Mouse (Mus musculus): ENCODE measurements at regions not wholly inside any gene's neighbourhood (a gene's known extent, or its start where the extent isn't known, plus 50 kb on each side); places are given as distances from the start of the nearest gene placed in this dataset.

- DNase-seq (ENCODE audit: low read depth): no peak
Observed at GRCm38 (mm10) chr14:98833230-98833999, 160.7 kb downstream of the Rpl36a-ps1 start.

- DNase-seq (ENCODE audit: low read depth): no peak
Observed at GRCm38 (mm10) chr14:98832401-98832800, 161.7 kb downstream of the Rpl36a-ps1 start.

- no peak for DNase-seq (ENCODE audit: low read depth)
Observed at GRCm38 (mm10) chr14:98829958-98830633, 164.0 kb downstream of the Rpl36a-ps1 start.

- no peak for DNase-seq (ENCODE audit: low read depth)
Observed at GRCm38 (mm10) chr14:98827490-98827889, 166.6 kb downstream of the Rpl36a-ps1 start.

DNA sequence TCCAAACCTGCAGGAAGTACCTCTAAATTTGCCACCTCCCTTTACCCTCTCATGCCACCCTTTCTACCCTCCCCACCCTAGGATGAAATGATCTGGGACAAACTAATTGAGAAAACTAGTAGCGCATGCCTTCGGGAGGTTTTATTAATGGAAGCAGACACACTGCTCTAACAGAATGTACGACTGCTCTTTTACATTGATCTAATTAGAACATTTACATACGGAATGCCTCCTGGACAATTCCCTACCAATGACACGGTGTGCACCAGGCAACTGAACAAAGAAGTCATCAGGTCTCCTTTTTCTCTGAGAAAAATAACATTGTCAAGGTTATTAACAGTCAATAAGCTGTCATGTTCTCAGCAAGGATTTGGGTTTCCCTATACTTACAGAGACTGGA, 180.5 kb downstream of the Rpl36a-ps1 start:
- DNase-seq (ENCODE audit: low read depth): no peak

GRCm38 (mm10) chr14:98810259-98811042, 183.7 kb downstream of the Rpl36a-ps1 start:
- no peak for DNase-seq (ENCODE audit: low read depth)

DNA sequence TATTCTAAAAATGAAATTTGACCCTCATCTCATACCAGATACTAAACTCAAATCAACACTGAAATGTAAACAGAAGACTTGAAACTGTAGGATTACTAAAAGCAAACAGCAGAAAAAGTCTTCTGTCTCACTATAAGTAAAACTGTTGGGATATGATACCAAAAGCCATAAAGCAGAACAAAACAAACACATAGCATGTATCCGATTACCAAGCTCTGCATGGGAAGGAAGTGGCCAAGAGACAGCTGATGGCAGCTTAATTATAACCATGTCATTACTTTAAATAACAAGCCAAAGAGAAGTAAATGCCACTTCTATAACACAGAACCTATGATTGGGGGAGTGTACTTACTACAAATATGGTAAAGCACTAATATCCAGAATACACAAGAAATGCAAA, 186.0 kb downstream of the Rpl36a-ps1 start:
- DNase-seq (ENCODE audit: low read depth): no peak

- DNase-seq (ENCODE audit: low read depth): no peak
Observed at GRCm38 (mm10) chr14:98805066-98805465, 189.1 kb downstream of the Rpl36a-ps1 start.

DNA sequence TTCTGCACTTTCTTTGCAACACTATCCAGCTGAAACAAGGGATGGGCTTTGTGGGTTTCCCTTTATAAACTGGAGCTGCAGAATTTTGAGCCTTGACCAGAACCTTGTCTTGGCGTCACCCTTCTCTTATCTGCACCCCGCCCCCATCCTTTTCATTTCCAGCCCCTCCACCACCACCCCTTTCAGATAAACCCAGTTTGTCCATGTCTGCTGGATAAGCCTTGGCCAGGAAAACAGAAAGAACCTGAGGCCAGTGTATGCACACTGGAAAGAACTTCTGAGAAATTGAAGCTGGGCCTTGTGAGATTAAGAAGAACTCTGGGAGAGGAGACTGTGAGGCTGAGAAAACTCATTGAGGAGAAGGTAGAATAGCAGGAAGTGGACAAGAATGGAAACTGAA, 192.8 kb downstream of the Rpl36a-ps1 start:
- no peak for DNase-seq (ENCODE audit: low read depth)

- DNase-seq (ENCODE audit: low read depth): no peak
Observed at GRCm38 (mm10) chr14:98791970-98792369, 202.1 kb downstream of the Rpl36a-ps1 start.

- no peak for DNase-seq (ENCODE audit: low read depth)
Observed at GRCm38 (mm10) chr14:98791232-98791906, 202.7 kb downstream of the Rpl36a-ps1 start.

GRCm38 (mm10) chr14:98789794-98790193, 204.3 kb downstream of the Rpl36a-ps1 start:
- DNase-seq (ENCODE audit: low read depth): no peak

DNA sequence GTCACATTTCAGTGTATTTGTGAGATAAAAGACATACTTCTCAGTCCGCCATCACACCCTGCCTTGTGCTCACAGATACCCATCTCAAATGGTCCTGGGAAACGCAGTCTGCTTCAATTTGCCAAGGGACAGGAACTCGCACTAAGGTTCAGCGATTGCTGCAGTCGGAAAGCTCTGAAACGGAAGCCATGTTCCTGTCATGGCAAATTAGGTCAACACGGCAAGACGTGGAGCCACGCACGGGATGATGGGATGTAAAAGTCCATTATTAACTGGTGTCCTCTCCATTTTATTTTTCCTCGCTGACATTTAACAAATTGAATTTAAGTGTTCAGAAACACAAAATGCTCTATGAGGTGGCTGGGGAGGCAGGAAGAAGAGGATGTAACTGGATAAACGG, 212.4 kb downstream of the Rpl36a-ps1 start:
- DNase-seq (ENCODE audit: low read depth): no peak

DNA sequence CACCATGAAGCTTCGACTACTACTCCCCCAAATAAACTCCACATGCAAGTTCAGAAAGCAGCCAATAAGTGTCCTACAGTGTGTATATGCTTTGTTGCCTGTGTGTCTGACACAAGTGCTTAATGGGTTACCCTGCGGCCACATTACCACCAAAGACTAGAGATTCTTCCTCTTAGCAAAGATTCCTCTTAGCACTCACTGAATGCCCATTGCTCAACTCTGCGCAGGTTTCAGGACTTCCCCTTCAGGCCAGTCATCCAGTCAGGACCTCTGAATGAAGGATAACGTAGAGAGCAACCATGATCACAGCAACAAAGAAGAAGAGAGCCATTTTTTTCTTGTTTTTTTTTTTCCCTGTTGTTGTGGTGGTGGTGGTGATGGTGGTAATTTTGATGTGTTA, 222.0 kb downstream of the Rpl36a-ps1 start:
- DNase-seq (ENCODE audit: low read depth): no peak

DNA sequence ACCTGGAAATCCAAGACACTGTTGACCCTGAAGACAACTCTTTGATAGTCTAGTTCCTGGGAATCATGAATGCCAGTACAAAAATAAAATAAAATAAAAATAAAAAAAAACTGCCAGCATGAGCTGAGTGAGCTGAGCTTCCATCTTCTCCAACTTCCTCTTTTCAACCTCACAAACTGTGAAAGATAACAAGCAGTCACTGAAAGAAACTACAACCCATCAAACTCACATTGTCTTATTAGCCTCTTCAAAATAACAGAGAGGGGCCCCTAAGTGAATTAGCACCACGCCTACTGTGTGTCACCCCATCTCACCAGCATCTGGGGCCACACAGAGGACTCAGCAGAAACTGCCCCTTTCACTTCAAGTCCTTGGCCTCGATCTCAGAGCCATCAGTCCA, 225.3 kb downstream of the Rpl36a-ps1 start:
- DNase-seq (ENCODE audit: low read depth): no peak

- DNase-seq (ENCODE audit: low read depth): no peak
Observed at GRCm38 (mm10) chr14:98767481-98767880, 226.6 kb downstream of the Rpl36a-ps1 start.

- no peak for DNase-seq (ENCODE audit: low read depth)
Observed at GRCm38 (mm10) chr14:98765358-98765757, 228.8 kb downstream of the Rpl36a-ps1 start.

GRCm38 (mm10) chr14:98750766-98751165, 243.4 kb downstream of the Rpl36a-ps1 start:
- DNase-seq (ENCODE audit: low read depth): no peak

DNA sequence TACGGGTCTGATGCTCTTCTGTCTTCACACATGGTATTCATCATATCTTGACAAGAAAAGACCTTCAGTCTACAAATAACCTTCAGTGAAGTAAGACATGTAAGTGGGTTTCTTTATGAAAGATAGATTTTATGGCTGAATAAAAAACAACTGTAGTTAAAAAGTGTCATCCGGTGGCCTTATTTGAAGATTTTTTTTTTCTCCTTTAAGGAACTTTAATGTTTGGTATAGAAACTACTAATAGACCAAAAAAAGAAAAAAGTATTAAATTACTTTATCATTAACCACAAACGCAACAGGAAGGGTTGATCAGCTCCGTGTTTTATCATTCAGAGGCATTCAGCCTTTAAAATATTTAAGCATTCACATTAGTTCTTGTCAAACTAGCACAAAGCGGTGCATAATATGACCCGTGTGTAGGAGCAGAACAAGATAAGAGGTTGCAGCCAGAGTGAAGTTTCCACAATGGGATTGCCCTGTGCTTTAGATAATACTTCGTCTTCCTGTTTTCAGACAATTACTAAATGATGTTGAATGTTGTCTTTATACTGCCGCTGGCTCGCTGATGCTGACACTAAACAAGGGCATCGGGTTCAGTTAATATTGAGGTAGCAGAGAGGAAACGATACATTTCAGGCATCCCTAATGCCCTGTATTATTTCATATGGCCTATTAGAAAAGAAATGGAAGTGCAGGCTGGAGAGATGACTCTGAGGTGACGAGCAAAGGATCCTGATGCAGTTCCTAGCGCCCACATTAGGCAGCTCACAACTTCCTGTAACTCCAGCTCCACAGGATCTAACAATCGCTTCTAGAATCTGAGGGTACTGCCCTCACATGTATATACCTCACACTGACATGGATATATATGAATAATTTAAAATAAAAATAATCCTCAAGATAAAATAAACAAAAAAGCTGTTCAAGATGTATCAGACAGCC, 244.8 kb downstream of the Rpl36a-ps1 start:
- DNase-seq (ENCODE audit: low read depth): no peak

DNA sequence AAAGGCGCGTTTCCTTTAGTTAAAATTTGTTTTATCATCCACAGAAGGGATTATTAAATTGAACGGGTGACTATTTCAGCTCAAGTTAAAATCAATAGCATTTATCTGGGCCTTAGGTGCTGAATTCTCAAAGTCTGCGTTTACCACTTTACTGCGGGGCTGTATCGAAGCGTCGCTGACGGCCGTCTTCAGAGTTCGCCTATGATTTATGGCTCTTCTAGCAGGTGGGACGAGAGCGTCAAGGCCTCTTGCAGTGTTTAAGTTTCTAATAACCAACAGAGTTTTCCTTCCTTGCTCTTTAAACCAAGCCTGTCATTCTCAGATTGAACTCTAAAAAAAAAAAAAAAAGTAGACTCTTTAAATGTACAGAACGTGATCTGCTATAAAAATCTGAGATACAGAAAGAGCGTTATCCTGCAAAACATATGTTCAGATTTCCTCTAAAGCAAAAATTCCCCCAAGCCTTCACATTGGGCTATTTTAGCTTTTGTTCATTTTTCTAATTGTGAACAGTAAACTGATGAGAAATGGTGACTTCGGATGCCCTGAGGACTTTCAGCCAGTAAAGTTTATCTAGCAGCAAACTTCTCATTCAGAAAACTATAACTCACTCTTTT, 246.9 kb downstream of the Rpl36a-ps1 start:
- no peak for DNase-seq (ENCODE audit: low read depth)

- DNase-seq (ENCODE audit: low read depth): no peak
Observed at GRCm38 (mm10) chr14:98730375-98730774, 263.7 kb downstream of the Rpl36a-ps1 start.

All from naive thymus-derived CD4-positive, alpha-beta T cell, adult 2 months (primary cell).